Mouse (Mus musculus): ENCODE measurements around the gene Arhgef3.

The Arhgef3 gene

DNA sequence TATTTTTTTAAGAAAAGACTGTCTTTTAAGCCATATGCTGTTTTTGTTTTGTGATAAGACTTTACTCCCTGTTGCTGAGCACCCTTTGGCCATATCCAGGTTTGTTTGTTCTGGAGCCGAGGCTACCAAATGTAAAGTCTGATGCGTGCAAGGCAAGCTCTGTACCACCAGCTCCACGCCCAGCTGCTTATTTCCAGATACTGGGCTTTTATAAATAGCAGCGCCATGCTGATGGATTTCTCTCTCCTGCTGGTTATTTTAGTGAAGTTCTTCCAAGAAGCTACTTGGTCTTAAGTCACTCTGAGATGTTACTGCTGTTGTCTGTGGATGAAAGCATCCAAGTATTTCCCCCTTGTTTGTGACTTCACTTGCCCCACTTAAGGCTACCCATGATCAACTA lies 254.8 kb downstream of the Arhgef3 start:
- no peak for DNase-seq (ENCODE audit: low spot score in 2 of 2)

DNA sequence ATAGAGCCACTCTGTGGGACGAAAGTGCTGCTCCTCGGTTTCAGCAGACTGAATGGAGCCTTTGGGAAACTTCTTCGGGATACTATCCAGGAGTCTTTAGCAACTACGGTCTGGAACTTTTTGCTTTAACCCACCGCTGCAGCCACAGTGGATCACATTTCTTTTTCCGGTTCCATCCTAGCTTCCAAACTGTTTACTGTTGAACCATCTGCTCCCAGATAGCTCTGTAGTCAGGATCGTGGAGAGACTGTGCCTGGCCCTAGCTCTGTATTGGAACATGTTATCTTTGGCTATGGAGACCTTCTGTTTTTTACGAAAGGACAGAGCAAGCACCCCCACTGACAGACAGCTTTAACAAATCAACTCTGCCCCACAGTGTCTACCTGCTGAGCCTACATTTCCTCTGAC lies 257.0 kb downstream of the Arhgef3 start:
- no peak for DNase-seq (ENCODE audit: low spot score in 2 of 2)

DNA sequence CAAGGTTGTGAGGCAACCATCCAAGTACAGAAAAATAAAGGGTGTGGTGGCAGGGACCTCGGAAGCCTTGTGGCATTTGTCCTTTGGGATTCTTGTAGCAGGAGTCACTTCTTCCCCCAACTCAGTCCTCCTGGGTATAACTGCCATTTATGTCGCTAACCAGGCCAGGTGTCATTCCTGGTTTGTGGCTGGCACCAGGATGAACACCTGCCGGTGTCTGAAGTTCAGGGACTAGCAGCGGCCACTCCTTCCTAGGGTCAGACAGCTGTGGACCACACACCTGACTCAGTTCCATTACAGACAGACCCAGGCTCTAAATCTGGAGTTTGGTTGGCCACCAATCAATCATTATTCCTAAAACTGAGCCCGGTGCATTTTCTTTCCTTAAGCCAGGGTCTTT lies 258.8 kb downstream of the Arhgef3 start:
- DNase-seq (ENCODE audit: low spot score in 2 of 2), result no peak

DNA sequence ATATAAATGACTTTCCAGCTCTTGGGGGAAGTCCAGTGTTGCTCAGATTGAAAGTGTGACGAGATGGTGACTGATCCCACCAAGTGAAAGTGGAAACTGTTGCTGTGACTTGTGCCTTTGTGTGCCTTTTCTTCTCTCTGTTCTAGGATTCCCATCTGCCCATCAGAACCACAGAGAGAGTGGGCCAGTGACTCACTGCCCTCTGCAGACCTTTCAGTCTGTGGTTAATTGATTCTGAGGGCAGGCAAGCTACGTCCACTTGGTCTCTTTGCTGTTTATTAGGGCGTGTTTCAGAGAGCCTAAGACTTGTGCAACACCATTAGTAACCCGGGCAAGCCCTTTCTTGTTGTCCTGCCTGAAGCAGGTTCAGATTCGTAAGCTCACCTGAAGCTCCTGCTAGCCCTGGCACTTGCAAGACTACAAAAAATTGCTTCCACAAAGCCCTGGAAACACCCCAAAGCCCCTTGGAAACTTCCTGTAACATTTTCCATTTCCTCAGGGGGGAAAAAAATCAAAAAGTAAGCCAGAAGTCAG lies 261.5 kb downstream of the Arhgef3 start:
- no peak for DNase-seq (ENCODE audit: low spot score in 2 of 2)

DNA sequence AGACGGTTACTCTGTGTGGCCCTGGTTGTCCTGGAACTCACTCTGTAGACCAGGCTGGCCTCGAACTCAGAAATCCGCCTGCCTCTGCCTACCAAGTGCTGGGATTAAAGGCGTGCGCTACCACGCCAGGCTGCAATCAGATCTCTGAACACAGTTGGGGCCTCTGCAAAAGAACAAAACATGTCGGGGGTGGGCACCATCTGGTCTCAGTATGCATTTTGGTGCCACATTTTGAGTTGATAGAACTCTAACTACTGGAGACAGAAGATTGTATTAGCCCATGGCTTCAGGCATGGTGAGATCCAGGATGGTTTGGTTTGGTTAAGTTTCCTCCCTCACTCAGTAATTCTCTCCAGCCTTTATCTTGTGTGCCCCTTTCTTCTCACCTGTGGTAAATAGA lies 264.0 kb downstream of the Arhgef3 start:
- no peak for DNase-seq (ENCODE audit: low spot score in 2 of 2)

DNA sequence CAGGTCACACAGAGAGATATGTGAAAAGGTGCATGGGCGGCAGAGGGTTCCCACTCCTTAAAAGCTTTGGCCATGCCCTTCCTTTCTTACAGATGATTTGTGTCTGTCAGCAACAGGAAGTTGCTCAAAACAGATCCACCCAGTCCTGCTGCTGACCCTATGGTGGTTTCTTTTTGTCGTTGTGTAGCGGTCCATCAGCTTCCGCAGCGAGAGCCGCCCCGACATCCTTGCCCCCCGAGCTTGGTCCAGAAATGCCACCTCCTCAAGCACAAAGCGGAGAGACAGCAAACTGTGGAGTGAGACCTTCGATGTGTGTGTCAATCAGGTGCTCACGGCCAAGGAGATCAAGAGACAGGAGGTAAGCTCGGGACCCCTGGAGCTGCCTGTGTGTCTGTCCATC lies 264.7 kb downstream of the Arhgef3 start:
- DNase-seq (ENCODE audit: low spot score in 2 of 2), result peak in 1 of 2 experiments; percentile 46

DNA sequence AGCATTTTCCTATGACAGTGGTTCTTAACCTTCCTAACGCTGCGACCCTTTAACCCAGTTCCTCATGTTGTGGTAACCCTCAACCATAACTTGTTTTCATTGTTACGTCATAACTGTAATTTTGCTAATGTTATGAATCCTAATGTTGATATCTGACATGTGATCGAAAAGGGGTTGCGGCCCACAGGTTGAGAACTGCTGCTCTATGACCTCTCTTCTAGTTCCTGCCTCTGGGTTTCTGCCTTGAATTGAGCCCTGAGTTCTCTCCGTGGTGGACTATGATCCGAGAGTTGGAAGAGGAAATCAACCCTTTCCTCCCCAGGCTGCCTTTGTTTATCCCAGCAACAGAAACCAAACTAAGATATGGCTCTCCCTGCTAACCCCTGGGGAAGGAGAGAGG lies 266.8 kb downstream of the Arhgef3 start:
- no peak for DNase-seq (ENCODE audit: low spot score in 2 of 2)

DNA sequence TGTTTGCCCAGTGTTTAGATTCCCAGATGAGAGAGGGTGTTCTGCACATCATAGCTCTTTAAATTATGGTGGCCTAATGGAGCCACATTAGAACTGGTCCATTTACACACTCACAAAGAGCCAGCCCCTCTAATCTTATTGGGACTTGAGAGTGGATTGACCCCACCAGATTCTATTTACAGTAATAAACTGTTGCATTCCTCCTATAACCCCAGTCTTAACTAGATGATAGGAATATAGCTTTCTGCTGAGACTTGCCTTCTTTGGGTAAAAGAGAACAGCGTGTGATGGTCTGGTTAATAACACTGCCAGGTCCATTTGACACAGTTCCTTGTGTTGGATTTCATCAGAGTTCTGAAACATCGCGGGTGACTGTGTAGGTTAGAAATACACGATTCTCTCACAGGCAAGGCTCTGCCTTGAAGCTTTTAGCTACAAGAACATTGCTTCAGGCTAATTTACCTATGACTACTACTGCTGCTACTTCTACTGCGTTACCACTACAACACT lies 268.7 kb downstream of the Arhgef3 start:
- no peak for DNase-seq (ENCODE audit: low spot score in 2 of 2)

DNA sequence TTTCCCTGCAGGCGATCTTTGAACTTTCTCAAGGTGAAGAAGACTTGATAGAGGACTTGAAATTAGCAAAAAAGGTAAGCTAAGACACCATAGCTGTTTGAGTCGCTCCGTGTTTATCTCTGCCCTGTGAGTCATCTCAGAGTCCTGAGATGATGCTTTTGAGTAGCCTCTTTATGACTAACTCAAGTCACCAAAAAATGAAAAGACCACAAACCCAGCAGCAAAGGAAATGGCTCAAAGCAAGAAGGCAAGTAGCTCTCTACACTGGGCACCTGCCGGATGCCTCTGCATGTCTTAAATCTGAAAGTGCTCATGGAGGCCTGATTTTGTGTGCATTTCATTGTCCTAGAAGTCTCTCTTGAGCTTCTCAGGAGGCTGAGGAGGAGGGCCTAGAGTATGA lies 269.4 kb downstream of the Arhgef3 start:
- DNase-seq (ENCODE audit: low spot score in 2 of 2), result no peak

DNA sequence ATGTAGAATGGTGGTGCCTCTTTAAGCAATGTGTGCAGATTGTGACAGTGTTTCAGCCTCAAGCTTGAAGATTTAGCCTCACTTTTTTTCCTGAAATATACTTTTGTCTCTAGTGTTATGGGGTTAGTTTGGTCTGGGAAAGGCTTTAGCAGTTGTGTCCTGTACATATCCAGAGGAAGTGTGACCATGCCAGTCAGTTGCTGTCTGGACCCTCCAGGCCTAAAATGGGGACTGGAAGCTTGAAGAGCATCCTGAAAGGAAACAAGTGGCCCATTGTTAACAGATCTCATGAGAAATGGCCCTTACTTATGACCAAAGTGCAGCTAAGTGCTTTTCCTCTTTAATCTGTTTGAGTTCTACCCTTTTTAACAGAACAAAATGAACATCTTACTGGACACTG lies 273.9 kb downstream of the Arhgef3 start:
- no peak for DNase-seq (ENCODE audit: low spot score in 2 of 2)

DNA sequence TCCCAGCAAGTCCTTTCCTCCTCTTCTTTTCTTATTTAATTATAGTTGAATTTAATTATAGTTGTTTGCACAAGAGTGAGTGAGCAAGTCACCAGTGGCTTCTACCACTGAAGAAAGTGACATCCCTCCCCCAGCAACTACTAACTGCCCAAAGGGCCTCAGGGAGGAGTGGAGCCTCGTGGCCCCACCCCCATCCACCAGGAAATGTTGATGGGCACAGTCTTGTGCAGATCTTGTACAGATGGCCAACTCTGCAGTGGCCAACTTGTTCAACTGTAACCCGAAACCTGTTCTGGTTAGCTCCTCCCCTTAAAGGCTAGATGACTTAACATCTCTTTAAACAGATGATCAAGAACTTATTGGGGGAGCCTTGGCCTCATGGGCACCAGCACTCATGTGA lies 275.0 kb downstream of the Arhgef3 start:
- no peak for DNase-seq (ENCODE audit: low spot score in 2 of 2)

DNA sequence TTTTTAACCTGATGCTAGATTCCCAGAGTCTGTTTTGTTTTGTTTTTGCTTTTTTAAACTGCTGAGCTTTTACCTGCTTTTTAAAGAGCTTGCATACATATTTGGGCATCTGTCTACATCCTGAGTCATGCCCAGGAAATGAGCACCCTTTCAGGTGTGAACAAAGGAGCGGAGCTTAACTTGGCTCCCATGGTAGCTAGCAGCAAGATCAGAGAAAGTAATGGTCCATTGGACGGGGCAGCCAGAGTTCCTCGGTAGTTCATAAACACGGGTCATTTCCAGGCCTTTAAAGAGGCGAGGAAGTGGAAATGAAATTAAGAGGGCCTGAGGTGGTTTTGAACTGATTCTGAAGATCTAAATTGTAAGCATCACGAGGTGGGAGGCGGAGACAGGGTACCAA lies 276.0 kb downstream of the Arhgef3 start:
- DNase-seq (ENCODE audit: low spot score in 2 of 2), result no peak

DNA sequence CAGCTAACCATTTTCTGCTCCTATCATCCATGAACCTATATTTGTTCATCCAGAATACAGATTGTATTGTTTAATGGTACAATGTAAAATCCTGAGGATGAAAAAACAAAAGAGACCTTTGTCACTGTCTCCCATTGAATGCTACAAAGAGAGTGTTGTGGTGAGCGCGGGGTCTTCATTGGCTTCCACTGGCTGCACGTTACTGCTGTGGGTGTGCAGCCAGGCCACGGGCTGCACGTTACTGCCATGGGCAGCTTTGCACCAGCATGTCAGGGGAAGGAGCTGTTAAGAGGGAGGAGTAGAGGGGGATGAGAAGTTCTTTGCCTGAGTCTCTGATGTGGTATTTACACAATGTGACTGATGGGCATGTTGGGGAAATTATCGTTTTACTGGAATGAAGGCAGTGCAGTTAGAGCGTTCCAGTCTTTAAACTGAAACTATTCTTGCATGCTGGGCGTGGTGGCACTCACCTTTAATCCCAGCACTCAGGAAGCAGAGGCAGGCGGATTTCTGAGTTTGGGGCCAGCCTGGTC lies 277.1 kb downstream of the Arhgef3 start:
- no peak for DNase-seq (ENCODE audit: low spot score in 2 of 2)

DNA sequence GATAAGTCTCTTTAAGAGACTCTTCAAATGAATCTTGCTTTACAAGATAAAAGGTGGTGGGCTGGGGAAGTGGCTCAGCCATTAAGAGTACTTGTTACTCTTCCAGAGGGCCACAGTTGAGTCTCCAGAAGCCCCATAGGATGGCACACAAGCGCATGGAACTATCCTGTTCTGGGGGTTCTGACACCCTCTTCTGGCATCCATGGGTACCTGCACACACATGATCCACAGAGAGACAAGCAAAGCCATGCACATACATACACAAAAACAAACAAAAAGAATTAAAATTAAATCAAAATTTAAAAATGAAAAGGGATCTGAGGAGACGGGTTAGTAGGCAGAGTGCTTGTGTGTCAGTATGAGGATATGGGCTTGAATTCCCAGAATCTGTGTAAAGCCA lies 278.0 kb downstream of the Arhgef3 start:
- no peak for DNase-seq (ENCODE audit: low spot score in 2 of 2)

DNA sequence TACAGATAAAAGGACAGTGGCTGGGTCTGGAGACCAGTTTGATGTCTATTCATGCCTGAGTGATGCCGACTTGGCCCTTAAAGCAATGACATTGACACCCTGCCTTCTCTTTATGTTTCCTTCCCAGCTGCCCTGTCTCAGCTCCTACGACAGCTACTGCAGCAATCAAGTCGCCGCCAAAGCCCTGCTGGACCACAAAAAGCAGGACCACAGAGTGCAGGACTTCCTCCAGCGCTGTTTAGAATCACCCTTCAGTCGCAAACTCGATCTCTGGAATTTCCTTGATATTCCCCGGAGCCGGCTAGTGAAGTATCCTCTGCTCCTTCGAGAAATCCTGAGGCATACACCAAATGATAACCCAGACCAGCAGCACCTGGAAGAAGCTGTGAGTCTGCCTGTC lies 279.1 kb downstream of the Arhgef3 start:
- DNase-seq (ENCODE audit: low spot score in 2 of 2), result no peak

DNA sequence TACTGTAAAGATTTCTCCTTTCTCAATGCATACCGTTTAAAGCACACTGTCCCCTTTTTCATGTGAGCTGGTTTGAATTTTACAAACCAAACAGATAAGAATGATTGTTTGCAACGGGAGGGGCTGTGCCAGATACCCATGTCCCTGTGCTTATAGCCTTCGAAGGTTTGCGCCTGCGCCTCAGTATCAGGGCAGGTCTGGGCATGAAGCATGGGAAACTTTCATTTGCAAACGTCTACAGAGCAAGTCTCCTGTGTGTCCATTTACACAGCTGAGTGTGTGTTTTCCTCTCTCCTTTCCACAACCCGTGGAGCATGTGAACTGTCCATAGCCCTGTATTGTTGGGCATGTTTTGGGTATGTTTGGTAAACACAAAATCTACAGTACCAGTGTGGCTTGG lies 281.7 kb downstream of the Arhgef3 start:
- no peak for DNase-seq (ENCODE audit: low spot score in 2 of 2)

DNA sequence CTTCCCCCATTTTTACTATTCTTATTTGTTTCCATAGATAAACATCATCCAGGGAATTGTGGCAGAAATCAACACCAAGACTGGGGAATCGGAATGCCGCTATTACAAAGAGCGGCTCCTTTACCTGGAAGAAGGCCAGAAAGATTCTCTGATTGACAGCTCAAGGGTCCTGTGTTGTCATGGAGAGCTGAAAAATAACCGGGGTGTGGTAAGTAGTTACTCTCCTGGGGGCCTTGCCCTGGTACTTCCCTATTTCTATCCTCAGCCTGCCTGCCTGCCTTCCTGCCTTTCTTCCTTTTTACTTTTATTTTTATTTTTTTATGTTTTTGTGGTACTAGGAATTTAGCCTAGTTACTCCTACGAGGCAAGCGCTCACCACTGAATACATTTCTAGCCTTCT lies 282.8 kb downstream of the Arhgef3 start:
- DNase-seq (ENCODE audit: low spot score in 2 of 2), result peak; percentile 66 to 73

DNA sequence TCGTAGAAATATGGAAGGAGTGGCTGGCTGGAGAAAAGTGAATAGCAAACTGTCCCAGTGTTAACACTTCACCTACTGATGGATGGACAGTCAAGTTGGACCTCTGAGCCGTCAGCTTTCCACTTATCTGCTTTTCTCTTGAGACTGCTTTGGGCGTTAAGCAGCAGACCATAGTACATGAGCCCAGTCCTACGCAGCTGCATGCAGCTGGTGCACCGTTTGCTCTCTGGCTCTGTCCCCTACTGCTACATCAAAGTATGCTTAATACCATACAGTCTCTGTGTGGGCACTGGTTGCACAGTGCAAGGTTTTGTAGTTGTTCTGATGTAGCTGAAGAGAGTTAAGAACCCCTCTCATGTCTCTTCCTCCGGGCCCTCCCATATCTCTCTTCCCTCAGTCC lies 285.8 kb downstream of the Arhgef3 start:
- DNase-seq (ENCODE audit: low spot score in 2 of 2), result no peak

DNA sequence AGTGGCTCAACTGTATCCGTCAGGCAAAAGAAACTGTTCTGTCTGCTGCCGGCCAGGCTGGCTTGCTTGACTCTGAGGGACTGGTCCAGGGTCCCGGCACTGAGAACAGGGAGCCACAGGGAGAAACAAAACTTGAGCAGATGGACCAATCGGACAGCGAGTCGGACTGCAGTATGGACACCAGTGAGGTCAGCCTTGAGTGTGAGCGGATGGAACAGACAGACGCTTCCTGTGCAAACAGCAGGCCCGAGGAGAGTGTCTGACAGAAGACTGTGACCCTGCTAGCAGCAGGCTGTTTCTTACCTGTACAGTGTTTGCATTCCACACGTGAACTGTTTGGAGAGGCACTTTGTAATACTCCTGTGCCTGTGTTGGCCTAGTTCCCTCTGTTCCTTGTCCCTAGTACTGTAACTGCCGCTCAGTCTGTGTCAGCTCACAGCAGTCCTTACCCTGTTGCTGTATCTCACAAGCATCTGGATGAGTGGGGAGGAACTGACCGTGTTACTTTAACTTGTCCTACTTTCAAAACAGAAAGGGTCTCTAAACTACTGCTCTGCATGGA lies 287.1 kb downstream of the Arhgef3 start:
- DNase-seq (ENCODE audit: low spot score in 2 of 2), result no peak

DNA sequence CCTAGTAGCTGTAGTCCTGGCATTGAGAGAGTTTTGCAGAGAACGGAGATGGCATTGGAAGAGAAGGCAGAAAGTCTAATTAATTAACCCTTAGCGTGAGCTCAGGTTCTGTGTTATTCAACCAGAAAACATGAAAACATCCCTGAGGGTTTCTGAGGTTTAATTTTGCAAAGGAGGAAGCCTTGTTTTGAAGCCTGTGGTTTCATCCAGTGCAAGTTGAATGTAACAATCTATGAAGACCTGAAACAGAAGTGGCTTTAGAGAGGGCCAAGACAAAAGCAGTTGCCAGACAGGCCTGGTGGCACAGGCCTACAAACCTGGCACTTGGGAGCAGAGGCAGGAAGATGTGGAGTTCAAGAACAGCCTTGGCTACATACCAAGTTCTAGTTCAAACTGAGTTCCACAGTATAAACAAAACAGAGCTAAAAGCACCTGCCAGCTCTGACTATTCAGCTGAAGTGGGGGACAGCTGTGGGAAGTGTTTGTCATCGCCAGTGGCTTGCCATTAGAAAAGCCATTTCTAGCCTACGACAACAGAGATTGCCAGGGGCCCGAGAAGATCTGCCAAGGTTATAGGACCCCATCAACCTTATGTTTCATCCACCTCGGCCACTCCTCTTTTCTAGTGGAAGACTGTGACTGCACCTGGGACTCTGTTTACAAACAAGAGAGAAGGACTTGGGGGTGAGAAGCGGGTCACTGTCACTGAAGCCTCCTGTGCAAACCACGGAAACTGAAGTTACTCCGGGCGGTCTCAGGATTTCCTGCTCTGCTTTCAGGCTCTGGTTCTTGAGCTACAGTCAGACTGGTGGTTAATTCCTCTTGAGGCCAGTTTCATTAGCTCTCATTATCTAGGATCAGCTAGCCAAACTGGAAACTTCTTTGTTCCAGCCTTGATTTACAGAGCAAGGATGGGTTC lies 287.9 kb downstream of the Arhgef3 start:
- DNase-seq (ENCODE audit: low spot score in 2 of 2), result peak; percentile 55 to 57

DNA sequence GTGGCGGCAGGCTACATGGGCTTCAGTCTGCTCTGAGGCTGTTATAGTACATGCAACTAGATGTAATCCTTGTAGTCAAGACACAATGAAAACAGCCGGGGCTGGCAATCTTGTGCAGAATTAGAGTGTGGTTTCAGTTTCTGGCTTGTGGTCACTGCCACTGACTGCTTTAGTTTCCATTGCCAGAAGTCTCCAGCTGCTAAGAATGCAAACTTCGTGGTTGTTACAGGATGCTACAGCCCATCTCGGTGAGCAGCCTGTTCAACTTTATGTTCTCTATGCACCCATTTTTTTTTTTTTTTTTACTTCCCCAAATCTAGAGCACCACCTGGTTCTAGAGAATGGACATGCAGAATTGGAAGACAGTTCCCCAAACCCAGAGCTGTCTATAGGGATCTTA lies 290.8 kb downstream of the Arhgef3 start:
- DNase-seq (ENCODE audit: low spot score in 2 of 2), result peak; percentile 83 to 84

DNA sequence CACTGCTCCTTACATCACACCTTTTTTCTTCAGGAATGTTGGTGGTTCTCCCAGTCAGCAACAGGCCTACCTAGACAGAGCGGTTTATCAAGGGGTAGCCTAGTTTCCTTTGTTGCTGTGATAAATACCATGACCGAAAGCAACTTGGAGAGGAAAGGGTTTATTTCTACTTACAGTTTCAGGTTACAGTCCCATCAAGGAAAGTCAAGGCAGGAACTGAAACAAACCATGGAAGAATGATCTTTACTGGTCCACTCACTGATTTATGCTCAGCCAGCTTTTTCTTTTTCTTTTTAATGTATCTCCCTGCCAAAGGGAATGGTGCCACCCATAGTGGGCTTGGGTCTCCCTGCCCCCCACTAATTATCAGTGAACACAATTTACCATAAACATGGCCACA lies 291.2 kb downstream of the Arhgef3 start:
- no peak for DNase-seq (ENCODE audit: low spot score in 2 of 2)

DNA sequence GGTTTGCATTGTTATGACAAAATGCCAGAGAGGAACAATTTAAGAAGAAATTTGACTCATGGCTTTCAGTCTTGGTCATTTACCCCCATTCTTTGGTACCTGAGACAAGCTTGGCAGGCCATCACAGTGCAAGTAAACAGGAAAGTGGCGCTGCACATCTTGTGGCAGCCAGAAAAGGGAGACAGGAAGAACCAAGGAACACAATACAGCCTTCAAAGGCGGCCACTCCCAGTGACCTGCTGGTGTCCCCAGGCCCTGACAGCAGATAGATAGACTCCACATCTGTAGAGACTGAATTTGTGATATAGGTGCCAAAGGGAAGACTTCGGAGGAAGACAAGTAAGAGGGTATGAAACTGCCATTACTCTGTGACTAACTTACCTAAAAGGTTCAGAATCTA lies 293.5 kb downstream of the Arhgef3 start:
- DNase-seq (ENCODE audit: low spot score in 2 of 2), result no peak

All from spleen, postnatal 36 days (tissue).